Mouse (Mus musculus): ENCODE data around the gene Gen1. TPM values are rescaled to one million over a fixed set of nuclear protein-coding genes. Genes with fewer than 3 reads are reported as not detected.

Gen1 gene
- polyA plus RNA-seq, 1 experiment = 10.0 TPM

GRCm38 (mm10) chr12:11226529-11227268 is 38.9 kb downstream of the Gen1 start:
- Histone ChIP-seq H3K4me3 (ENCODE audit: insufficient read depth, low read length) (no peak overlapping the region), H3K27ac (ENCODE audit: insufficient read depth, low read depth, low read length) (no peak overlapping the region), H3K4me1 (ENCODE audit: control insufficient read depth, insufficient read depth, low read length) (no peaks in the 10 kb centered on the region)
- TF ChIP-seq CTCF (IDR thresholded peaks at IDR 0.05; ENCODE audit: low read depth, low read length) (no peak), POLR2A (IDR thresholded peaks at IDR 0.05; ENCODE audit: borderline replicate concordance, low read depth, low read length) (no peak)

DNA sequence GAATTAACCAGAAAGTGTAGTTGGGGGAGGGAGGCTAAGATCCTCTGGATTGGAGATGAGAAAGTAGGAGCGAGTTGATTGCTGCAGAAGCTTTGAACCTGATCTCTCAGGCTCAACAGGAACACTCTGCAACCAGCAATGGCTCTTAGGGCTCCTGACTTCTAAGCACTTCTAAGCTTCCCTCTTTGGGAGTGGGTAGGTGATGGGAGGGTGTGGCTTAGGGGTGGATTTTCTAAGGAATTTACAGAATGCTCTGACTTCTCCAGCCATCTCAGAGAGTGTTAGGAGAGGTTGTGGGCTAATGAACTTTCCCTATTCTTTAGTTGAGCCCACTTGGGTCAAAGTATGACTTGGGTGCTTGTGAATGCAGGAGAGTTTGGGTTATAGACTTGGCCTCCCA is 39.5 kb downstream of the Gen1 start:
- no peak overlapping the region for H3K27ac ChIP-seq (ENCODE audit: insufficient read depth, low read depth, low read length)
- no peak for TF ChIP-seq CTCF (IDR thresholded peaks at IDR 0.05; ENCODE audit: low read depth, low read length)
- no peak for TF ChIP-seq POLR2A (IDR thresholded peaks at IDR 0.05; ENCODE audit: borderline replicate concordance, low read depth, low read length)
- no peaks in the 10 kb centered on the region for H3K4me1 ChIP-seq (ENCODE audit: control insufficient read depth, insufficient read depth, low read length)
- no peak overlapping the region for H3K4me3 ChIP-seq (ENCODE audit: insufficient read depth, low read length)

DNA sequence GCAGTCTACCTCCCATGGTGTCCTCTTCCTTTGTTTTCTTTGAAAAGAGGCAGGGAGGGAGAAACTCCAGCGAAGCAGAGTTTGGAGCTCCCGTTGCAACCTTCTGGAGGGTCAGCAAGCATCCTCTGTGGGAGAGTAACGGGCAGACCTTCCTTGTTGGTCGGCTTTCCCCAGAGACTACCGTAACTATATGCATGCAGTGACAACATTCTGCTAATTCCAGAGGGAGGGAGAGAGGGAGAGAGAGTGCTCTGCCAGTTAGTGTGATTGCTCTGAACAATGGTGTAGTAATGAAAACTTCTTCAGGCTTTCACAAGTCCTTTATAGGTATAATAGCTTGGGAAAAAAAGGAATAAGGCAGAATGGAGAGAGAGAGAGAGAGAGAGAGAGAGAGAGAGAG is 40.9 kb downstream of the Gen1 start:
- no peak overlapping the region for H3K27ac ChIP-seq (ENCODE audit: insufficient read depth, low read depth, low read length)
- no peak for TF ChIP-seq CTCF (IDR thresholded peaks at IDR 0.05; ENCODE audit: low read depth, low read length)
- no peaks in the 10 kb centered on the region for H3K4me1 ChIP-seq (ENCODE audit: control insufficient read depth, insufficient read depth, low read length)
- no peak overlapping the region for H3K4me3 ChIP-seq (ENCODE audit: insufficient read depth, low read length)

GRCm38 (mm10) chr12:11223090-11223489 is 42.5 kb downstream of the Gen1 start:
- H3K27ac ChIP-seq (ENCODE audit: insufficient read depth, low read depth, low read length) = no peak overlapping the region
- TF ChIP-seq POLR2A (IDR thresholded peaks at IDR 0.05; ENCODE audit: borderline replicate concordance, low read depth, low read length) (no peak), CTCF (IDR thresholded peaks at IDR 0.05; ENCODE audit: low read depth, low read length) (no peak)
- no peak overlapping the region for H3K4me3 ChIP-seq (ENCODE audit: insufficient read depth, low read length)
- H3K4me1 ChIP-seq (ENCODE audit: control insufficient read depth, insufficient read depth, low read length) = no peaks in the 10 kb centered on the region

- no peak overlapping the region for H3K27ac ChIP-seq (ENCODE audit: insufficient read depth, low read depth, low read length)
- no peaks in the 10 kb centered on the region for H3K4me1 ChIP-seq (ENCODE audit: control insufficient read depth, insufficient read depth, low read length)
- H3K4me3 ChIP-seq (ENCODE audit: insufficient read depth, low read length) = no peak overlapping the region
- TF ChIP-seq CTCF (IDR thresholded peaks at IDR 0.05; ENCODE audit: low read depth, low read length) = no peak
- TF ChIP-seq POLR2A (IDR thresholded peaks at IDR 0.05; ENCODE audit: borderline replicate concordance, low read depth, low read length) = no peak
These were observed 43.0 kb downstream of the Gen1 start for GRCm38 (mm10) chr12:11222566-11222965.

DNA sequence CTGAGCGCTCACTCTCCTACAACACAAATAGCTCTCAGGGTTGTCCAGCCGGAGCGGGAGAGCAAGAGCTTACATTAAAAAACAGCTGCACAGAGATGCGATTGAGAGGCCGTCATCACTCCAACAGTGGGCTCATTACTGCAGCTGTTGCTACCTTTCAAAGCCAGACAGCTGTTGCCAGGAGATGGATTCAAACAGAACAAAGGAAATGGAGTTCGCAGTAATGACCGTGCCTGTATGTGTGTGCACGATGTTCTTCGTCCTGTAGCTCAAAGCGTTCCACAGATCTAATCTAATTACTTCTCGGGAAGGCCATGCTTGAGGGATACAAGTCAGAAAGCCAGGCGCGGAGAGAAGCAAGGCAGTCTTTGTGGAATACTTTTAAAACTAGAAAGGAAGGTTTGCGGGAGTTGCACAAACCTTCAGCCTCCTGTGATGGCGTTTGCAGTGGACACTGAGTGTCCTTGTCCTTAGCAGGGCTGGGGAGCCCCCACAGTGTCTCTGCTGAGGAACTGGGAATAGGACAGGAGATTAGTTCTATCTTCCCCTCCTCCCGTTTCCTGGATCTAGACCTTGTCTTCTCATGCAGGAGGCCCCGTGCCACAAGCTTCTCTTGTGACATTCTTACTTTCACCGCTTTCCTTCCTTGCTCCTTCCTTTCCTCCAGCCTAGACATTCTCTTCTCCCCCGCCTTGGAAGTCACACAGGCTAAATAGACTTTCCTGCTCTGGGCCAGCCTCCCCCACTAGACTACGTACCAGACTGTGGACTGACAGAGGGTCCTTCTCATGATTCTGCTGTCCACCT is 43.9 kb downstream of the Gen1 start:
- TF ChIP-seq CTCF (IDR thresholded peaks at IDR 0.05; ENCODE audit: low read depth, low read length) (no peak), POLR2A (IDR thresholded peaks at IDR 0.05; ENCODE audit: borderline replicate concordance, low read depth, low read length) (no peak)
- no peak overlapping the region for H3K4me3 ChIP-seq (ENCODE audit: insufficient read depth, low read length)
- H3K27ac ChIP-seq (ENCODE audit: insufficient read depth, low read depth, low read length) = no peak overlapping the region
- no peaks in the 10 kb centered on the region for H3K4me1 ChIP-seq (ENCODE audit: control insufficient read depth, insufficient read depth, low read length)

GRCm38 (mm10) chr12:11217726-11218250 is 47.8 kb downstream of the Gen1 start:
- Histone ChIP-seq H3K27ac (ENCODE audit: insufficient read depth, low read depth, low read length) (no peak overlapping the region), H3K4me3 (ENCODE audit: insufficient read depth, low read length) (no peak overlapping the region), H3K4me1 (ENCODE audit: control insufficient read depth, insufficient read depth, low read length) (no peaks in the 10 kb centered on the region)
- TF ChIP-seq CTCF (IDR thresholded peaks at IDR 0.05; ENCODE audit: low read depth, low read length) = no peak
- TF ChIP-seq POLR2A (IDR thresholded peaks at IDR 0.05; ENCODE audit: borderline replicate concordance, low read depth, low read length) = no peak

DNA sequence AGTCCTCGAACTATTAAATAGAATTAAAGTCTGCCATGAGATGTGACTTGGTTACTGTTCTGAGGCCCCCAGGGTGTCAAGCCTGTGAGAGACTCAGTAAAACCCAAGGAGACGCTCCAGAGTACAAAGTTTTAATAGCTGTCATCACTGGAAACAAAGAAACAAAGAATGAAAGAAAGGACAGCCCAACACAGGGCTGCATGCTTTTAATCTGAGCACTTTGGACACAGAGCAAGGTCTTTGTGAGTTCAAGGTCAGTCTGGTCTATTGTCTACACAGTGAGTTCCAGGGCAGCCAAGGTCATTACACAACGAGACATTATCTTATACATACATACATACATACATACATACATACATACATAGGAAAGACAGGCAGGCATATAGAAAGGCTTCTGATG is 49.1 kb downstream of the Gen1 start:
- TF ChIP-seq CTCF (IDR thresholded peaks at IDR 0.05; ENCODE audit: low read depth, low read length) (no peak), POLR2A (IDR thresholded peaks at IDR 0.05; ENCODE audit: borderline replicate concordance, low read depth, low read length) (no peak)

GRCm38 (mm10) chr12:11215555-11215954 is 50.0 kb downstream of the Gen1 start:
- no peaks in the 10 kb centered on the region for H3K4me1 ChIP-seq (ENCODE audit: control insufficient read depth, insufficient read depth, low read length)
- no peak overlapping the region for H3K27ac ChIP-seq (ENCODE audit: insufficient read depth, low read depth, low read length)
- no peak overlapping the region for H3K4me3 ChIP-seq (ENCODE audit: insufficient read depth, low read length)
- no peak for TF ChIP-seq POLR2A (IDR thresholded peaks at IDR 0.05; ENCODE audit: borderline replicate concordance, low read depth, low read length)

More for the DNA sequence above, 49.1 kb downstream of the Gen1 start:
- H3K4me1 ChIP-seq (ENCODE audit: control insufficient read depth, insufficient read depth, low read length) = no peaks in the 10 kb centered on the region
- no peak overlapping the region for H3K27ac ChIP-seq (ENCODE audit: insufficient read depth, low read depth, low read length)
- no peak overlapping the region for H3K4me3 ChIP-seq (ENCODE audit: insufficient read depth, low read length)

DNA sequence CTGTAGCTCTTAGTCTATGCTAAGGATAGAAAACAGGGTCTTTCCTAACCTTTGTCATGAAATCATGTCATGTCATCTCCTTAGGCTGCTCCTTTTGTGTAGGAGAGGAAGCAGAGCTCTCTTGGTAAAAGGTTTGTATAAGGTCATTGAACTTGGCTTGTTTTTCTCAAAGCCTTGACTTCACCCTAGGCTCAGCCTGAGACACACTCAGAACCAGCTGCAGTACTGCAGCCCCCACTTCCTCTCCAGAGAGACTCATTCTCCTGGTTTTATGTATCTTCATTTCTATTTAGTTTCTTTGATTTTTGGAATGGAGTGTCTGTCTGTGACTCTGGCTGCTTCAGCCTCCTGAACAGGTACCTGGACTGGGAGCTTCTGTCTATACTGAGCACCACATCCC is 50.8 kb downstream of the Gen1 start:
- TF ChIP-seq CTCF (IDR thresholded peaks at IDR 0.05; ENCODE audit: low read depth, low read length) (no peak), POLR2A (IDR thresholded peaks at IDR 0.05; ENCODE audit: borderline replicate concordance, low read depth, low read length) (no peak)
- no peak overlapping the region for H3K4me3 ChIP-seq (ENCODE audit: insufficient read depth, low read length)
- H3K27ac ChIP-seq (ENCODE audit: insufficient read depth, low read depth, low read length) = no peak overlapping the region
- H3K4me1 ChIP-seq (ENCODE audit: control insufficient read depth, insufficient read depth, low read length) = 0 out of 2 replicates have a peak, but pooled peaks cover 2% of the 10 kb centered on the region

Data from bone marrow macrophage, adult 2 months (primary cell).